Mouse (Mus musculus) megakaryocyte, adult 5-6 weeks (primary cell): ENCODE measurements around the gene Adam20. TPM values are rescaled to one million over a fixed set of nuclear protein-coding genes. Genes with fewer than 3 reads are reported as not detected.
"Not testable (repeated sequence)": the region's sequence is repeated elsewhere in the genome, so short reads cannot be mapped to it uniquely, and the experiment has no call there.

ENCODE experiments used
- ATAC-seq: 2 replicates; pipeline ENCODE4 v1.8.0; 2016; ENCODE audit warnings: mild to moderate bottlenecking, inconsistent platforms; ENCODE audit not compliant: poor library complexity, severe bottlenecking
- total RNA-seq, 2 experiments: library from RNA; stranded (forward) in 1 of 2; stranded (reverse) in 1 of 2; fragments of 153-499, 151-499 nt in 1 of 2; fragments of 221-1000, 200-1000 nt in 1 of 2; gene quantifications; 2 replicates each; pipeline versions ENCODE4 v1.2.3 to v1.2.4; 2015 to 2017

The Adam20 gene
- not detected in 2 replicates for total RNA-seq (2015)
- not detected in 2 replicates for total RNA-seq (2017)

DNA sequence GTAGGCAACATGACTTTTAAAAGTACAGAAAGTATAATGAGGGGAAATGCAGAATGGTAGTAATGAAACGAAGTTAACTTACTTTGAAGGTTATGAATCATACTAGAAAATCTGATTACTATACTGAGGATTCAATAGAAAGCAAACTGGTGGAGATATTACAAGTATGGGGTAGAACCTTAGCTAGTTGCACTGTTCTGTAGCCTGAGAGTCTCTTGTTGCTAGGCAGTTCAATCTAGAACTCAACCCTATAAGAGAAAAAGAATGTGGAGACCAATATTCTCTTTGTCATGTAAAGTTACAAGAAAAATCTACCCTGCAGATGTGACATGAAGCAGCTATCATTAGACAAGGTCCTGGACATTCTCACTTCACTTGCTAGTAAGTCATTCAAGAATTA lies at the start of gene Adam20:
Gene Adam20, plus strand, starts transcription at position 301 of the 400 bp plus-strand sequence.
- not testable (repeated sequence) for ATAC-seq

DNA sequence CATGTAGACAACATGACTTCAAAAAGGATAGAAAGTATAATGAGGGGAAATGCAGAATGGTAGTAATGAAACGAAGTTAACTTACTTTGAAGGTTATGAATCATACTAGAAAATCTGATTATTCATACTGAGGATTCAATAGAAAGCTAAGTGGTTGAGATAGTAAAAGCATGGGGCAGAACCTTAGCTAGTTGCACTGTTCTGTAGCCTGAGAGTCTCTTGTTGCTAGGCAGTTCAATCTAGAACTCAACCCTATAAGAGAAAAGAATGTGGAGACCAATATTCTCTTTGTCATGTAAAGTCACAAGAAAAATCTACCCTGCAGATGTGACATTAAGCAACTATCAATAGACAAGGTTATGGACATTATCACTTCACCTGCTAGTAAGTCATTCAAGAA lies 41.2 kb upstream of the Adam20 start, which contains the start of gene Adam25:
Gene Adam25, plus strand, starts transcription at position 301 of the 400 bp plus-strand sequence.
- not testable (repeated sequence) for ATAC-seq

DNA sequence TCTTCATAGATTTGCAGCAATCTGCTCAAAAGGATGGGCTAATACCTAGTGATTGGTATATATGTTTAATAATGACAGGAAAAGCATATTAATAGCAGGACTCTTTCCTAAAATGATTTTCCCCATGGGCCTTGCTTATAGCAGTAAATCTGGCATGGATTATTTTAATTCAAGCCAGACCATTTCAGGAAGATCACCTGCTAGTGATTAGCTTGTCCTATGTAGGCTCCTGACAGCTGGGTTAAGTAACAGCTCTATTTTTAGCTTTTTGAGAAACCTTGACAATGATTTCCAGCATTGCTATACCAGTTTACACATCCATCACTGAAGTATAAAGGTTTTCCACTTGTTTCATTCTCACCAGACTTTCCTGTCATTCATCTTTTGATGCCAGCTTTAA lies 9.8 kb upstream of the Adam20 start:
- no peak for ATAC-seq

DNA sequence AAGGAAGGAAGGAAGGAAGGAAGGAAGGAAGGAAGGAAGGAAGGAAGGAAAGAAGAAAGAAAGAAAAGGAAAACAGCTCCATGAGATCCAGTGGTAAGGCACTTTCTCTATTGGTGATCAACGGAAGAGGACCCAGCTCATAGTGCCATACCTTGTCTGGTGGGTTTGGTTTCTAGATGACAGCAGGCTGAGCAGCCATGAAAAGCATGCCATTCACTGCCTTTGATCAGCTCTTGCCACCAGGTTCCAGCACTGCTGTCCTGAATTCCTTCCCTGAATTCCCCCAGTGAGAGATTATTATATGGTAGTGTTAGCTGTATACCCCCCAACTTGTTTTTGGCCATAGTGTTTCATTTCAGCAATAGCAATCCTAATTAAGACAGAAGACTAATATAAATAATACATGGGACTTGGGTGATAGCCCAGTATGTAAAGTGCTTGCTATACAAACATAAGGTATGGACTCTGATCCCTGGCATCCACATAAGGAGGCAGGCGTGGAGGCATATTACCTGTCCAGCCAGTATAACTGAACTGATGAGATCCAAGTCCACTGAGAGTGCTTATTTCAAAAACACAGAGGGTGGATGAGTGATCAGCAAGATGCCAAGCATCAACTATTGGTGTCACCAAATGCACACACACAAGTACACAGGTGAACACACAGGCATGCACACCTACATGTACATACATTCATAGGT lies 10.5 kb downstream of the Adam20 start:
- no peak for ATAC-seq

Other genes with a start within 250 kb of the Adam20 start
- gene Adam24, start 118.2 kb upstream of the Adam20 start, total RNA-seq (2015): not detected in 2 replicates
- gene Adam24, start 118.2 kb upstream of the Adam20 start, total RNA-seq (2017): not detected in 2 replicates
- gene Adam25, start 41.1 kb upstream of the Adam20 start, total RNA-seq (2015): not detected in 2 replicates
- gene Adam25, start 41.1 kb upstream of the Adam20 start, total RNA-seq (2017): not detected in 2 replicates
- not detected in 2 replicates for gene Adam39, start 29.7 kb downstream of the Adam20 start, total RNA-seq (2015)
- gene Adam39, start 29.7 kb downstream of the Adam20 start, total RNA-seq (2017): not detected in 2 replicates